Comparison of ENCODE assay signal across 8 mouse cellular contexts in genomic region chr15:84925495-84926018, GRCm38 (mm10). TPM values are rescaled to one million over a fixed set of nuclear protein-coding genes. Genes with fewer than 3 reads are reported as not detected.
A peak's percentile ranks its signal among the peaks of the same experiment; 100 is the strongest.
DNase-seq lines count a peak whose midpoint lies in the region; ATAC-seq and TF ChIP-seq lines count a peak whose summit lies in the region.

No protein-coding gene starts in this region.

- no peak for DNase-seq in cerebellum, adult 2 months
- no peak for DNase-seq in cerebellum, postnatal 4 days (ENCODE audit: low spot score in 2 of 2)
- peak; percentile 54 for DNase-seq in 3134 (ENCODE audit: extremely low read depth, insufficient read length, low spot score)
- no peak for DNase-seq in embryonic facial prominence, embryonic 10.5 days (ENCODE audit: low spot score)
- no peak for DNase-seq in left cerebral cortex, adult 11 months (ENCODE audit: low spot score)

- H3K27me3 ChIP-seq in cerebellum, adult 2 months (ENCODE audit: control insufficient read depth, insufficient read depth, low read length) = no peaks in the 10 kb centered on the region
- H3K27me3 ChIP-seq in embryonic facial prominence, embryonic 10.5 days (replicated peaks; ENCODE audit: low read depth, poor library complexity, severe bottlenecking) = no peaks in the 10 kb centered on the region
- H3K27me3 ChIP-seq in limb, embryonic 13.5 days = no peaks in the 10 kb centered on the region
- H3K27me3 ChIP-seq in neural tube, embryonic 15.5 days (replicated peaks) = no peaks in the 10 kb centered on the region

- H3K4me2 ChIP-seq in limb, embryonic 13.5 days (replicated peaks) = peak overlapping the region; percentile 75
- H3K4me2 ChIP-seq in neural tube, embryonic 15.5 days = peak overlapping the region; percentile 76

- 37% methylated on average over 1 of the region's 1 CpGs for WGBS in cerebellum, adult 2 months
- WGBS in embryonic facial prominence, embryonic 10.5 days = 67% methylated on average over 1 of the region's 1 CpGs
- 64% methylated on average over 1 of the region's 1 CpGs for WGBS in limb, embryonic 13.5 days
- WGBS in neural tube, embryonic 15.5 days = 61% methylated on average over 1 of the region's 1 CpGs

- no peaks in the 10 kb centered on the region for H3K9me3 ChIP-seq in embryonic facial prominence, embryonic 10.5 days
- H3K9me3 ChIP-seq in limb, embryonic 13.5 days = no peaks in the 10 kb centered on the region
- no peaks in the 10 kb centered on the region for H3K9me3 ChIP-seq in neural tube, embryonic 15.5 days (replicated peaks)

- no peak overlapping the region for H3K27ac ChIP-seq in cerebellum, adult 2 months (ENCODE audit: insufficient read depth, low read length)
- H3K27ac ChIP-seq in embryonic facial prominence, embryonic 10.5 days (replicated peaks) = no peak overlapping the region
- no peak overlapping the region for H3K27ac ChIP-seq in limb, embryonic 13.5 days
- H3K27ac ChIP-seq in neural tube, embryonic 15.5 days (replicated peaks) = no peak overlapping the region

- TF ChIP-seq CTCF in cerebellum, adult 2 months (IDR thresholded peaks at IDR 0.05; ENCODE audit: borderline replicate concordance, insufficient read depth, low read depth, low read length) = peak; percentile 35; the same call in 1 of the 2 replicates

- no peak overlapping the region for H3K9ac ChIP-seq in limb, embryonic 13.5 days
- no peak overlapping the region; the same call in 1 of the 2 replicates for H3K9ac ChIP-seq in neural tube, embryonic 15.5 days (replicated peaks)

- peaks cover 48% of the 10 kb centered on the region for H3K36me3 ChIP-seq in embryonic facial prominence, embryonic 10.5 days (replicated peaks)
- H3K36me3 ChIP-seq in limb, embryonic 13.5 days = peaks cover 33% of the 10 kb centered on the region
- H3K36me3 ChIP-seq in neural tube, embryonic 15.5 days = peaks cover 33% of the 10 kb centered on the region

- ATAC-seq in limb, embryonic 13.5 days (ENCODE audit: low FRiP score, low read depth) = no peak
- no peak for ATAC-seq in neural tube, embryonic 15.5 days (ENCODE audit: low FRiP score)
- ATAC-seq in megakaryocyte-erythroid progenitor cell, adult 5-6 weeks (replicated peaks; ENCODE audit: low FRiP score, low TSS enrichment, poor library complexity, severe bottlenecking) = no peak

- H3K4me1 ChIP-seq in cerebellum, adult 2 months (ENCODE audit: control insufficient read depth, insufficient read depth, low read length) = no peaks in the 10 kb centered on the region; the same call in 1 of the 2 replicates
- peaks cover 30% of the 10 kb centered on the region for H3K4me1 ChIP-seq in embryonic facial prominence, embryonic 10.5 days
- peaks cover 29% of the 10 kb centered on the region for H3K4me1 ChIP-seq in limb, embryonic 13.5 days
- peaks cover 33% of the 10 kb centered on the region for H3K4me1 ChIP-seq in neural tube, embryonic 15.5 days

- no peak for TF ChIP-seq POLR2A in cerebellum, adult 2 months (IDR thresholded peaks at IDR 0.05; ENCODE audit: borderline replicate concordance, insufficient read depth, low read length)

- H3K4me3 ChIP-seq in cerebellum, adult 2 months (replicated peaks; ENCODE audit: insufficient read depth, low read depth, low read length) = no peak overlapping the region
- peak overlapping the region; percentile 99; the same call in 1 of the 2 replicates for H3K4me3 ChIP-seq in embryonic facial prominence, embryonic 10.5 days
- peak overlapping the region; percentile 99; the same call in 1 of the 2 replicates for H3K4me3 ChIP-seq in limb, embryonic 13.5 days
- peak overlapping the region; percentile 98 for H3K4me3 ChIP-seq in neural tube, embryonic 15.5 days (replicated peaks)

RNA-seq across cellular contexts. Expression of gene Nup50, which starts 2.3 kb away (rescaled TPM):
- 17.5 and 18.9 TPM in 2 replicates for polyA plus RNA-seq in cerebellum, adult 2 months (2012; rRNA removed)
- polyA plus RNA-seq in embryonic facial prominence, embryonic 10.5 days (2016; fragmentation: Nextera tagmentation; extraction: Ambion mirVana) = 70.9 and 71.8 TPM in 2 replicates
- polyA plus RNA-seq in limb, embryonic 13.5 days (2015; fragmentation: Nextera tagmentation; extraction: Ambion mirVana) = 37.1 and 39.8 TPM in 2 replicates
- polyA plus RNA-seq in neural tube, embryonic 15.5 days (2015; fragmentation: Nextera tagmentation; extraction: Ambion mirVana) = 21.5 and 27.5 TPM in 2 replicates
- 51.5 and 56.4 TPM in 2 replicates for total RNA-seq in megakaryocyte-erythroid progenitor cell, adult 5-6 weeks (2014; fragmentation: Nextera tagmentation)
- 102 TPM in 2 replicates for total RNA-seq in megakaryocyte-erythroid progenitor cell, adult 5-6 weeks (2017)

RNA-seq across cellular contexts. Expression of gene Gm29666, which starts 5.7 kb away (rescaled TPM):
- polyA plus RNA-seq in cerebellum, adult 2 months (2012; rRNA removed) = 1.9 and 2.2 TPM in 2 replicates
- polyA plus RNA-seq in embryonic facial prominence, embryonic 10.5 days (2016; fragmentation: Nextera tagmentation; extraction: Ambion mirVana) = 1.1 TPM in 2 replicates
- 0.68 and 0.73 TPM in 2 replicates for polyA plus RNA-seq in limb, embryonic 13.5 days (2015; fragmentation: Nextera tagmentation; extraction: Ambion mirVana)
- 1.1 TPM in 2 replicates for polyA plus RNA-seq in neural tube, embryonic 15.5 days (2015; fragmentation: Nextera tagmentation; extraction: Ambion mirVana)
- total RNA-seq in megakaryocyte-erythroid progenitor cell, adult 5-6 weeks (2014; fragmentation: Nextera tagmentation) = 0.90 and 1.3 TPM in 2 replicates
- total RNA-seq in megakaryocyte-erythroid progenitor cell, adult 5-6 weeks (2017) = 0.23 TPM in 2 replicates
